Mouse (Mus musculus): ENCODE data around the gene Anxa9. TPM values are rescaled to one million over a fixed set of nuclear protein-coding genes. Genes with fewer than 3 reads are reported as not detected.

The Anxa9 gene
- polyA plus RNA-seq, 1 experiment from 2014 or later: 1.1 TPM

DNA sequence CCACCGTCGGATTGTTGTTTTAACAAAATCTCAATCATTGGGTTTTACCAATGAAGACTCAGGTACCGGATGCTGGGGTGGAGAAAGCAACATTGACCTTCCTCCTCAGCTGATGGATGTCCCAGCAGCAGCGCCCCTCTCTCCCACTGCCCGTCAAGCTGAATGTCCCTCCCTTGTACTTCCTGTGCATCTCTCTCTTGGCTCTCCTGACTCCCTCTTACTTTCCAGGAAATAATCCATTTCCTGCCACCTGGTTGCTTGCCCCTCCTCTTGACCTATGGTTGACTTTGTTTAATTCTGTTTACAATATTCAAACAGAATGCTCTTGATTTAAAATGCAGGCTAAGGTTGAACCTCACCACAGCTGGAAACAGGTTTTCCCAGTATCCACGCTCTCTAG lies 16.8 kb downstream of the Anxa9 start:
- WGBS: 81% methylated on average over 6 of the region's 6 CpGs
- Histone ChIP-seq H3K9ac (no peak overlapping the region), H3K4me2 (replicated peaks) (no peak overlapping the region), H3K36me3 (peaks cover 61% of the 10 kb centered on the region), H3K4me3 (no peak overlapping the region), H3K27ac (no peak overlapping the region), H3K27me3 (no peaks in the 10 kb centered on the region), H3K9me3 (replicated peaks) (no peaks in the 10 kb centered on the region), H3K4me1 (no peaks in the 10 kb centered on the region; the same call in 1 of the 2 replicates)
- no peak for ATAC-seq (ENCODE audit: low FRiP score)

DNA sequence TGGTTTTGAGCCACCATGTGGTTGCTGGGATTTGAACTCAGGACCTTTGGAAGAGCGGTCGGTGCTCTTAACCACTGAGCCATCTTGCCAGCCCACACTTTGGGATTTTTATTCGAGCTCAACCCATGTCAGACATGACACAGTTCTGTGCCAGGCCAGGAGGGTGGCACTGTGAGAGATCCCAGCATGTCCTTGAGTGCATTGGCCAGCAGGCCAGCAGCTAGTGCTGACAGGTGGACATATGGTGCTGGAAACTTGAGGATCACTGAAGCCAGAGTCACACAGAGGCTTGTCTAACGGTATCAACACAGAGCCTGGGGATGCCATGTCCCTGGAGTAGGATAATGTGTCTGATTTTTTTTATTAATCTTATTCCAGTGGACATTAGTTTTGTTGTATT lies 17.6 kb downstream of the Anxa9 start:
- Histone ChIP-seq H3K9ac (no peak overlapping the region), H3K36me3 (peaks cover 53% of the 10 kb centered on the region), H3K27ac (no peak overlapping the region), H3K9me3 (replicated peaks) (no peaks in the 10 kb centered on the region), H3K27me3 (no peaks in the 10 kb centered on the region), H3K4me1 (peaks cover 6% of the 10 kb centered on the region), H3K4me3 (no peak overlapping the region), H3K4me2 (replicated peaks) (no peak overlapping the region)
- ATAC-seq (ENCODE audit: low FRiP score): no peak
- WGBS: 90% methylated on average over 4 of the region's 4 CpGs

DNA sequence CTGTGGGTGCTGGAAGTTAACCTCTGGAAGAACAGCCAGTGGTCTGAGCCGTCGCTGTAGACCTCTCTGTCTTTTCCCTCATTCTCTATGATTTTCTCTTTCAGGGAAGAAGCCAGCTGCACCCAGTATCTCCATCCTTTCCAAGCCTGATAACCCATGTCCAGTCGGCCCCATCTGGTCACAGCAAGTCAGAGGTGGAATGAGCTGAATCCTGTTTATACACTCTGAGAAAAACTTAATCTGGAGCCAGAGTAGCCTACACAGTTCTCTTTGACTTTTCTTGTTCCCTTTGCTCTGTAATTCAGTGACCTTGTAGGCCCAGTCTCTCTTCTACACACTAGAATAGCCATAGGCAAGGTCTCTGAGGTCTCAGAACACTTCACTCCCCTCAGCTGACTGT lies 19.4 kb downstream of the Anxa9 start:
- no peak for ATAC-seq (ENCODE audit: low FRiP score)
- H3K4me1 ChIP-seq: peaks cover 17% of the 10 kb centered on the region
- H3K36me3 ChIP-seq: peaks cover 36% of the 10 kb centered on the region
- no peaks in the 10 kb centered on the region for H3K27me3 ChIP-seq
- H3K4me2 ChIP-seq (replicated peaks): no peak overlapping the region
- H3K4me3 ChIP-seq: no peak overlapping the region
- WGBS: 88% methylated on average over 3 of the region's 3 CpGs
- no peak overlapping the region for H3K9ac ChIP-seq
- no peaks in the 10 kb centered on the region for H3K9me3 ChIP-seq (replicated peaks)
- H3K27ac ChIP-seq: no peak overlapping the region

DNA sequence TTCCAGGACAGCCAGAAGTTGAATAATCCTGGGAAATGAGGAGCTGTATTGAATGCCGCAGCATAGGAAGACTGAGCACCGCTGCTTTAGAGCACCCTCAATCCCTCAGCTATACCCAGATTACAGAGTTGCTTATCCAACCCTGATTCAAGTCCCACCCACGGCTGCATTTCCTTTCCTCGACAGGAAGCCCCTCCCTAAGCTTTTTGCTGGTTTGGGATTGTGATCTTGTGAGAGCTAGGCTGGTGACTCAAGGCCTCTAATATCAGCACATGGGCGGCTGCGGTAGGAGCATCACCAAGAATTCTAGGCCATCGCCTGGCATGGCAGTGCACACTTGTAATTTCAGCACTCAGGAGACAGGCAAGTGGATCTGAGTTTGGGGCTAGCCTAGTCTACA lies 20.5 kb downstream of the Anxa9 start:
- Histone ChIP-seq H3K27ac (no peak overlapping the region), H3K36me3 (peaks cover 27% of the 10 kb centered on the region), H3K4me3 (no peak overlapping the region), H3K4me2 (replicated peaks) (no peak overlapping the region), H3K9me3 (replicated peaks) (no peaks in the 10 kb centered on the region), H3K4me1 (peaks cover 17% of the 10 kb centered on the region), H3K9ac (no peak overlapping the region), H3K27me3 (no peaks in the 10 kb centered on the region)
- ATAC-seq (ENCODE audit: low FRiP score): no peak
- WGBS: 85% methylated on average over 7 of the region's 7 CpGs

DNA sequence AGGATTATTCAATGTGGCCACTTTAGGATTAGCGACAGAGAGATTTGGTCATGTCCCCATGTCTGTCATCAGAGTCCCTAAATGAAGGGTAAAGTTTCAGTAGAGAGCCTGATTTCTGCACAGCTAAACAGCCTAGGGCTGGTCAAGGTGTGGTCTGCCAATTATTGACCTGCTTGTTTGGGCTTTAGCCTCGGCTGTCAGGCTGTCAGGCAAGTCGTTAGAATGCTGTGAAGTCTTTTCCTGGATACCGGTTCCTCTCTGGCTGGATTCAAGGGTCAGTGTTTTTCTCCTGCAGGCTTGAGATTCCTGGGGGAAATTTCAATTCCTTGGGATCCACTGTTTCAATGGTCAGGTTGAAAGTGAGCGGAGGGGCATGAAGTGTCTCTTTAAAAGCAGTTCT lies 21.0 kb downstream of the Anxa9 start:
- no peaks in the 10 kb centered on the region for H3K9me3 ChIP-seq (replicated peaks)
- H3K9ac ChIP-seq: no peak overlapping the region
- H3K4me3 ChIP-seq: no peak overlapping the region
- peaks cover 18% of the 10 kb centered on the region for H3K4me1 ChIP-seq
- no peaks in the 10 kb centered on the region for H3K27me3 ChIP-seq
- H3K36me3 ChIP-seq: peaks cover 22% of the 10 kb centered on the region
- H3K4me2 ChIP-seq (replicated peaks): no peak overlapping the region
- H3K27ac ChIP-seq: no peak overlapping the region
- ATAC-seq (ENCODE audit: low FRiP score): no peak
- WGBS: 81% methylated on average over 5 of the region's 5 CpGs

DNA sequence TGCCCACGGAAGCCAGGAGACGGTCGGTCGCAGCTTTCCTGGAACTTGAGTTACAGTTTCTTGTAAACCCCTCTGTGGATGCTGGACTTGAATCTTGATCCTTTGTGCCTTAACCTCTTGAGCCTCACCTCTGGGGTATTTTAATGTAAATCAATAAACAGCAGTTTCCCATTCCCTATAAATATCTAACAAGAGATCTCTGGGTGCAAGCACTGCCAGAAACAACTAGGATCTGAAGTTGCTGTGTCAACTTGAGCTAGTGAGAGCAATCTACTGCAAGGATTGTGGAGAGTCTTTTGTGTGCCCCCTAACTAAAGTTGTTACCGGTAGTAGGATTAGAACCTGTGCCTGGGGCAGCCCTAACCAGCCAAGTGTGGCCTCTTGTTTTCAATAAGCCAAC lies 21.6 kb downstream of the Anxa9 start:
- Histone ChIP-seq H3K4me2 (replicated peaks) (no peak overlapping the region), H3K9me3 (replicated peaks) (no peaks in the 10 kb centered on the region), H3K27me3 (no peaks in the 10 kb centered on the region), H3K27ac (no peak overlapping the region), H3K9ac (no peak overlapping the region), H3K36me3 (peaks cover 16% of the 10 kb centered on the region), H3K4me1 (peaks cover 22% of the 10 kb centered on the region), H3K4me3 (no peak overlapping the region)
- ATAC-seq (ENCODE audit: low FRiP score): no peak
- WGBS: 96% methylated on average over 5 of the region's 5 CpGs

DNA sequence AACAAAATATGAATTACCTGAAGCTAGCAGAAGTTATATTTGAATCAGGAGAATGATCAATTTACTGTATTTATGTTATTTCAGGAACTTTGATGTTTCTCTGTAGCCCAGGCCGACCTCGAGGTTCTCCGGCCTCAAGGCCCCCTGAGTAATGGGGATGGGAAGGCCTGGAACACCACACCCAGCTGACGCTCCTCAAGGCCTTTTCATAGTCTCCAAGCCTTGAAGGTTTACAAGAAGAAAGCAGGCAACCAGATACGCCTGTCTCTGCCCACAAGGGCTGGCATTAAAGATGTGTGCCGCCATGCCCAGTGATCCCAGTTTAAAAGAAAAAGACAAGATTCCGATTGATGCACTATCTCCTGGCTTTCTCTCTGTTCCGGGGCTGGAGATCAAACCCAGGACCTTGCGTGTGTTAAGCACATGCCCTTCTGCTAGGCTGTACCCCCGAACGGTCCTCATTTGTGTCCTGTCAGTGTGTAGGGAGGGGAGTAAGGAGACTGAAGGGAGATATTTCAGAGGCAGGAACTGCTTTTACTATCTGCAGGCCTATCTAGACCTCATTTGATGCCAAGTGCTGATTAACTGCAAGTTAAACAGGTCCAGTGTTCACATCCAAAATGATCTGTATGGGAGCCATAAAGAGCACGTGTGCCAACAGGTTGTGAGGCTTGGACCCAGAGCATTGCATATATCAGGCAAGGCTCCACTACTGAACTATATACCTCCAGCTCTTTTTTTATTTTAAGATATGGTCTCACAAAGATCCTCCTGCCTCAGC lies 22.3 kb downstream of the Anxa9 start:
- ATAC-seq (ENCODE audit: low FRiP score): no peak
- Histone ChIP-seq H3K9me3 (replicated peaks) (no peaks in the 10 kb centered on the region), H3K9ac (no peak overlapping the region; the same call in 1 of the 2 replicates), H3K27ac (no peak overlapping the region), H3K4me1 (peaks cover 24% of the 10 kb centered on the region), H3K4me2 (replicated peaks) (peak overlapping the region; percentile 68), H3K27me3 (no peaks in the 10 kb centered on the region), H3K36me3 (peaks cover 16% of the 10 kb centered on the region), H3K4me3 (peak overlapping the region; percentile 69)
- WGBS: 87% methylated on average over 12 of the region's 12 CpGs

DNA sequence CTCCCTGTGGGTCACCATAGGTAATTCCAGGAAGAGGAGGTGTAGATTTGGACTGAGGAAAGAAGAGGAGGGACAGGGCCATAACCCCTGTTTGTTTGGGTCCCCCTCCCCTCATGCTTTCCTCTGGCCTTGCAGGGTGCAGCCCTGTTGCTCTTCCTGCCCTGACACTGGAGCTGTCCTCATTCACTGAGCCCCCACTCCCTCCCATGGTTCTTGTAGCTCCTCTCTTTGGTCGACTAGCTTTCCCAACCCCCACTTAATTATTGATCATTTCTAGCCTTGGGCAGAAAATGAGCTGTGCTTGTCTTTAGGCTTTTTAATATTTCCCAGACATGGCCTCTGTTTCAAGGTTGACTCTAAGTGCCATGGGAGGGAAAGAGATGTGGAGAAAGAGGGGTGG lies 22.9 kb downstream of the Anxa9 start:
- Histone ChIP-seq H3K4me3 (peak overlapping the region; percentile 69), H3K9ac (peak overlapping the region; percentile 78), H3K4me1 (peaks cover 27% of the 10 kb centered on the region), H3K4me2 (replicated peaks) (peak overlapping the region; percentile 68), H3K9me3 (replicated peaks) (no peaks in the 10 kb centered on the region), H3K27me3 (no peaks in the 10 kb centered on the region), H3K36me3 (peaks cover 16% of the 10 kb centered on the region), H3K27ac (no peak overlapping the region)
- no peak for ATAC-seq (ENCODE audit: low FRiP score)
- 5% methylated on average over 1 of the region's 1 CpGs for WGBS

DNA sequence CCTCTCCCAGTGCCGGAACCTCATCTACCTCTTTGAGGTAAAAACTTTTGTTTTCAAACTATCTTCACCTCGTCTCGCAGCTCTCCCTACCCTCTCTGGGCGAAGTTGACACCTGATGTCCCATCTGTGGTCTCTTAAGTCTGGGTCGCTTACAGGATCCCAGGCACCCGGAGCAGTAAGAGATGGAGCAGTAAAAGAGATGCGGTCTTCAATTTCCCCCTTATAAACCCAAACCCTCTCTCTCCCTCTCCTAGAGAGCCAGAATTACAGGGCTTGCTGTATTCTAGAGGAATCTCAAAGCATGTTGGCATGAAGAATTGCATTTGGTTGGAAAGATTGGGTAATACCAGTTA lies 23.4 kb downstream of the Anxa9 start:
- no peaks in the 10 kb centered on the region for H3K27me3 ChIP-seq
- peaks cover 13% of the 10 kb centered on the region for H3K36me3 ChIP-seq
- ATAC-seq (ENCODE audit: low FRiP score): no peak
- peak overlapping the region; percentile 98 for H3K27ac ChIP-seq
- H3K9me3 ChIP-seq (replicated peaks): no peaks in the 10 kb centered on the region
- peak overlapping the region; percentile 78 for H3K9ac ChIP-seq
- peaks cover 27% of the 10 kb centered on the region for H3K4me1 ChIP-seq
- 2% methylated on average over 7 of the region's 7 CpGs for WGBS
- H3K4me3 ChIP-seq: peak overlapping the region; percentile 69
- peak overlapping the region; percentile 68 for H3K4me2 ChIP-seq (replicated peaks)

DNA sequence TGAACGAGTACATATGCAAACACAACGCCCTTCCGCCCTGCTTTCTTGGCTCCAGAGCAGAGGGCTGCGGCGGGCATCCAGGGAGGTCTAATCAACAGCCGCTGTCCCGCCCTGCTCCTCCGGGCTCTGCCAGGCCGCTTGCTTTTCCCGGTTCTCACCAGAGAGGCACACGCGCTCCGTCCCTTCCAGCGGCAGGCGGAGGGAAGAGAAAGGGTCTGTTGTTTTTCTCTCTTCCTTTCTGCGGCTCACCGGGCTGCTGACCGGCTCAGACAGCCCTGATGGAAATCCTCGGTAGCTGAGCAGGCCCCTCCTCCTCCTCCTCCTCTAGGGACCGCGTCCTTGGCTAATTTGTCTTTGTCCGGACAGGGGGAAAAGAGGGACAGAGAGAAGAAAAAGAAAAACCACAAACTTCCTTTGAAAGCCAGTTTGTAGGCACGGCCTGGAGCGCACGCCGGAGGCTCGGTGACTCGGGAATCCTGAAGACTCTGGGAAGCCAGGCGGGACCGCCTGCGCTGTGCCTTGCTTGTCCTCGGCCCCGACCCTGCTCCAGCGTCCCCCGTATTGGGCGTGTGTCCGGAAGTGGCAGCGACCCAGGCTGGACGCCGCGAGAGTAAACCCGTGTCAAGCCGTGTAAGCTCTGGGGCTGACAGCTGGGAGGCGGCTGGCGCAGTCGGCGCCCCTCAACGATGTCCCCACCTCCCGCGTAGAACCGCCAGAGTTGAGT lies 23.9 kb downstream of the Anxa9 start:
- under 1% methylated on average over 50 of the region's 51 CpGs for WGBS
- peak overlapping the region; percentile 69 for H3K4me3 ChIP-seq
- peak; percentile 74 for ATAC-seq (ENCODE audit: low FRiP score)
- peaks cover 27% of the 10 kb centered on the region for H3K4me1 ChIP-seq
- peak overlapping the region; percentile 98 for H3K27ac ChIP-seq
- peaks cover 8% of the 10 kb centered on the region for H3K36me3 ChIP-seq
- peak overlapping the region; percentile 78 for H3K9ac ChIP-seq
- H3K27me3 ChIP-seq: no peaks in the 10 kb centered on the region
- peak overlapping the region; percentile 68 for H3K4me2 ChIP-seq (replicated peaks)
- H3K9me3 ChIP-seq (replicated peaks): no peaks in the 10 kb centered on the region

DNA sequence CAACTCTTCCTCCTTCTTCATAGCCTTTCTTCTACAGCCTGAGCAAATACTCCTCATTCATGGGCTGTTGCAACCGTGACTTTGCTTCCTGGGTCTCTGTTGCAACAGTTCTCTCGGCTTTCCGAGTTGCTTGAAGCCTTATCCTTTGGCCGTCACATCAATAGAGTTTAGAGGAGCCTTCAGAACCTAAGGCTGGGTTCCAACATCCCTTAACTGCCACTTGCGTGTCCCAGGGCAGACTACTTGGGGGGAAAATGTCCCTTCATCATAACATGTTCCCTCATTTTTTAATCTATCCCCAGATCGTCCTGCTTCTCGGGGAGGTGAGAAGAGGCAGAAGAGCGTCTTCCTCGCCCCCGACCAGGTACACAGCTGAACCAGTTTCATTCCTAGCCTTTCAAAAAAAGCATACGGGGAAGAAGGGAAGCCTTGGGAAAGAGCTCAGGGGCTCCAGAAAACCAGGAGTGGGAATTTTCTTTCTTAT lies 24.6 kb downstream of the Anxa9 start:
- H3K4me2 ChIP-seq (replicated peaks): peak overlapping the region; percentile 68
- peak overlapping the region; percentile 98 for H3K27ac ChIP-seq
- peak overlapping the region; percentile 69 for H3K4me3 ChIP-seq
- H3K36me3 ChIP-seq: peaks cover 2% of the 10 kb centered on the region; the same call in 1 of the 2 replicates
- H3K9ac ChIP-seq: peak overlapping the region; percentile 78
- WGBS: under 1% methylated on average over 11 of the region's 11 CpGs
- no peaks in the 10 kb centered on the region for H3K27me3 ChIP-seq
- peaks cover 27% of the 10 kb centered on the region for H3K4me1 ChIP-seq
- no peaks in the 10 kb centered on the region for H3K9me3 ChIP-seq (replicated peaks)
- ATAC-seq (ENCODE audit: low FRiP score): peak; percentile 3

DNA sequence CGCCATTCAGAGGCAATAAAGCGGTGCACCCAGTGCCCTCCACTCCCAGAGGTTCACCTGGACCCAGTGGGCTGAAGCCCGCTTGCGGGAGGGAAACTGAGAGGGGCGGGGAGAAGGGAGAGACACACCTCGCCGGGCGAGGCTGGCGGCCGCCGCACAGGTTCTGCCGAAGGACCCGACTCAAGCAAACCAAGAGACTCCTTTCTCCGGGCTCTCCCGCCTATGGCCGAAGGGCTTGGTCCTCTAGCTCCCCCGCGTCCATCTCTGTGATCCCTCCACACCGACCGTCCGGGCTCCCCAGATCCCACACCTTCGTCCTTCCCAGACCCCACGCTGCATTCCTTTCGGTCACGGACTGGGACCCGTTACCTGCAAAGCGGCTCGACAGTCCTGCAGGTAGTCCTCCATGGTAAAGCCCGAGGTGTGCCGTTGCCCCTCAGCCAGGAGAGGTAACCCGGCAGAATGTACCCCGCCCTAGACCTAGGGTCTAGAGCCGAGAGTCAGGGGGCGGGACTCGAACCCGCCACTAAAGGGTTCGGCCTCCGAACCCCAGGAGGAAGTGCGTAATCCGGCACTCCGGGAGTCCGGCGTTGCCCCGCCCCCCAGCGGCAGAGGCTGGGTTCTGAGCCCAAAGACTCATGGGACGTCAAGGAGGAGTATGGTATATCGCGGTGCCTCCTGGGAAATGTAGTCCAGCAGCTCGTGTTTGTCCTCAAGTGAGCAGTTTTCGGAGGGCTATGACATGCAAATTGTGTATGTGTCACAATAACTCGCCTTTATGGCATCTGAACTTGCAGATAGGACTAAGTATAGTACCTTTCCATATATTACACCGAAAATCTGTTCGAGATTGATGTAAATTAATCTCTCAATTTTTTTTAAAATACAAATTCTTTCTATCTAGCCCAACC lies 25.5 kb downstream of the Anxa9 start, which contains the start of the genes Mindy1 and Prune1:
Gene Mindy1, plus strand, starts transcription at position 130 of the 911 bp plus-strand sequence.
Gene Prune1, minus strand, starts transcription at position 861 of the 911 bp plus-strand sequence.
- Histone ChIP-seq H3K9ac (peak within 1 kb of the TSS; percentile 84), H3K27ac (peak within 1 kb of the TSS; percentile 98), H3K36me3 (no peaks in the 10 kb centered on the region), H3K9me3 (replicated peaks) (no peaks in the 10 kb centered on the region), H3K4me1 (peaks cover 27% of the 10 kb centered on the region), H3K4me3 (peak within 1 kb of the TSS; percentile 69), H3K27me3 (no peaks in the 10 kb centered on the region), H3K4me2 (replicated peaks) (peak within 1 kb of the TSS; percentile 68)
- WGBS: 1% methylated on average over 52 of the region's 53 CpGs
- peak; percentile 90 for ATAC-seq (ENCODE audit: low FRiP score)

Data from hindbrain, embryonic 12.5 days (tissue).